Mouse (Mus musculus) c-Kit-positive CD71-negative TER-119-negative erythroid progenitor cells, embryonic 14.5 days (primary cell): Measurements from ENCODE around the gene Vsx1.

Source experiments
- DNase-seq: peaks from one replicate; pipeline ENCODE4 v3.0.0-alpha.2; 2013; ENCODE audit warnings: low read depth

The Vsx1 gene

GRCm38 (mm10) chr2:150646411-150647121, 42.6 kb downstream of the Vsx1 start:
- no peak for DNase-seq

GRCm38 (mm10) chr2:150645225-150645624, 43.9 kb downstream of the Vsx1 start:
- DNase-seq: no peak

- no peak for DNase-seq
Observed at GRCm38 (mm10) chr2:150643726-150644415, 45.3 kb downstream of the Vsx1 start.

DNA sequence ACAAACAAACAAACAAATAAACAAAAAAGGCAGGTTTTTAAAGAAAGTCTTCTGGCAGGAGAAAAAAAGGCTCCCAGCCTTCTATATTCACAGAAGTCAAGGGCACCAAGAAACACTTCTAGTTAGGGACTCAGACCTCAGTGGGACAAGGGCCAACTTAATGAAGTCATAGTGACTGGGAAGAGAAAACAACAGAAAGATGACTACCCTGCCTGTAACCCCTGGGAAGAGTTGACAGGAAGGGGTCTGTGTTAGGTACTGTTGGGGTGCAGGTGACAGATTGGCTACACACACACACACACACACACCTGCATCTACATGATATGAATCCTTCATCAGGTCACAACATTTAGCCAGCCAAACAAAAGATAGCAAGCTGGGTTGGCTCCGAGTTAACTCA, 46.0 kb downstream of the Vsx1 start:
- no peak for DNase-seq

DNA sequence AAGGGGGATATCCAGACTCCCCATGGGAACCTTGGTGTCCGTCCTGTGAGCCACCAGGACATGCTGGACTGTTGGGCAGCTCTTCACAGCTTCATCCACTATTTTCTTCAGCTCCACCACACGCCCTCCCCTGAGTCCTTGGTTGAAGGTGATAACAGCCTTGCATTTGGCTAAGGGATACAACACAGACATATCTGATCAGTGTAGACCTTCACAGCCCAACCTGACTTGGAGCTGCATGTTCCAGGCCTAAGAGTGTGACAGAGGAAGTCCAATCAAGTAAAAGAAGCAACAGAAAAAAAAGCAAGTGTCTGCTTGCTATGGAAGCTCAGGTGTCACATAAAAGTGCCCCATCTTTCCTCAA, 50.8 kb downstream of the Vsx1 start:
- no peak for DNase-seq

GRCm38 (mm10) chr2:150637702-150638369, 51.3 kb downstream of the Vsx1 start:
- DNase-seq: no peak

GRCm38 (mm10) chr2:150635877-150636446, 53.2 kb downstream of the Vsx1 start:
- no peak for DNase-seq
